Mouse (Mus musculus) midbrain, postnatal 0 days (tissue): Measurements from ENCODE around the gene Cpsf2. TPM values are rescaled to one million over a fixed set of nuclear protein-coding genes. Genes with fewer than 3 reads are reported as not detected.
"Not testable (repeated sequence)": the region's sequence is repeated elsewhere in the genome, so short reads cannot be mapped to it uniquely, and the experiment has no call there.

Source experiments
- ATAC-seq: fragments of 200-750 bp; cut with Nextera tagmentation; 2 replicates; pipeline ENCODE4 v1.8.0; 2017; ENCODE audit warnings: moderate number of reproducible peaks, mild to moderate bottlenecking, moderate TSS enrichment, moderate library complexity; ENCODE audit not compliant: low FRiP score
- DNase-seq: peaks from one replicate; pipeline ENCODE4 v3.0.0-alpha.2; 2015; ENCODE audit warnings: low spot score
- H3K27ac ChIP-seq: fragments of 300-500 bp; sonication (generic); 2 replicates; pipeline ENCODE4 v1.5.1; 2014; ENCODE audit warnings: low read depth, mild to moderate bottlenecking, low read length, mixed read lengths
- H3K27me3 ChIP-seq: fragments of 300-500 bp; sonication (generic); 2 replicates; pipeline ENCODE4 v1.6.1; 2014; ENCODE audit warnings: low read length, control low read depth, mixed read lengths; ENCODE audit not compliant: insufficient read depth
- H3K36me3 ChIP-seq: fragments of 300-500 bp; sonication (generic); 2 replicates; pipeline ENCODE4 v1.6.1; 2014; ENCODE audit warnings: low read length, control low read depth, mixed read lengths; ENCODE audit not compliant: insufficient read depth
- H3K4me1 ChIP-seq: fragments of 300-500 bp; sonication (generic); 2 replicates; pipeline ENCODE4 v1.6.1; 2014; ENCODE audit warnings: mild to moderate bottlenecking, control low read depth, antibody characterized with exemption, low read length, mixed read lengths; ENCODE audit not compliant: insufficient read depth
- H3K4me2 ChIP-seq: fragments of 300-500 bp; sonication (generic); 2 replicates; pipeline ENCODE4 v1.6.1; 2014; ENCODE audit warnings: low read depth, mild to moderate bottlenecking, low read length, mixed read lengths; ENCODE audit not compliant: poor library complexity, severe bottlenecking
- H3K4me3 ChIP-seq: fragments of 300-500 bp; sonication (generic); 2 replicates; pipeline ENCODE4 v1.5.1; 2014; ENCODE audit warnings: low read depth, mild to moderate bottlenecking, low read length, moderate library complexity
- H3K9ac ChIP-seq: fragments of 300-500 bp; sonication (generic); replicated peaks from 2 replicates; pipeline ENCODE4 v1.6.1; 2014; ENCODE audit warnings: mild to moderate bottlenecking, low read length, moderate library complexity, mixed read lengths; ENCODE audit not compliant: poor library complexity, severe bottlenecking
- H3K9me3 ChIP-seq: fragments of 300-500 bp; sonication (generic); 2 replicates; pipeline ENCODE4 v1.6.1; 2016; ENCODE audit warnings: low read length, control low read depth
- CTCF ChIP-seq: IDR thresholded peaks from 2 replicates; pipeline ENCODE4 v1.5.1; 2016; ENCODE audit warnings: antibody characterized with exemption, mild to moderate bottlenecking
- WGBS: fragments of 180-500 bp; shearing (Covaris S2); extraction: QIAGEN DNeasy Blood & Tissue Kit; methylation state at CpG from one replicate; pipeline ENCODE4 v1.1.7; 2014; 5-methylcytosine and 5-hydroxymethylcytosine counted together
- polyA plus RNA-seq: library from polyadenylated mRNA; unstranded; fragments of >200 nt; fragmentation: Nextera tagmentation; extraction: Ambion mirVana; gene quantifications from 2 replicates; pipeline ENCODE4 v1.2.1, GENCODE M21; 2015
- total RNA-seq: library from RNA; depleted of rRNA; stranded (reverse); fragments of >200 nt; gene quantifications from 2 replicates; pipeline ENCODE4 v1.2.3, GENCODE M21; 2014

The Cpsf2 gene
- total and polyA plus RNA-seq, 2 experiments from 2014 or later: 25.5 to 28.0 TPM

- Histone ChIP-seq H3K9me3 (no peaks in the 10 kb centered on the region), H3K9ac (peak overlapping the region; percentile 59), H3K4me3 (peak overlapping the region; percentile 93), H3K4me2 (peak overlapping the region; percentile 72), H3K4me1 (peaks cover 7% of the 10 kb centered on the region; the same call in 1 of the 2 replicates), H3K27me3 (no peaks in the 10 kb centered on the region), H3K36me3 (no peaks in the 10 kb centered on the region), H3K27ac (peak overlapping the region; percentile 72)
- TF ChIP-seq CTCF: no peak
- WGBS: 12% methylated on average over 26 of the region's 26 CpGs
- ATAC-seq: no peak
- no peak for DNase-seq
Measured at GRCm38 (mm10) chr12:101957079-101957941, 18.5 kb upstream of the Cpsf2 start.

- Histone ChIP-seq H3K4me2 (peak within 1 kb of the TSS; percentile 72), H3K9ac (peak within 1 kb of the TSS; percentile 59), H3K9me3 (no peaks in the 10 kb centered on the region), H3K27me3 (no peaks in the 10 kb centered on the region), H3K36me3 (no peaks in the 10 kb centered on the region), H3K27ac (peak within 1 kb of the TSS; percentile 72), H3K4me1 (peaks cover 7% of the 10 kb centered on the region; the same call in 1 of the 2 replicates), H3K4me3 (peak within 1 kb of the TSS; percentile 93)
- WGBS: under 1% methylated on average over 54 of the region's 54 CpGs
- peak; percentile 79 for TF ChIP-seq CTCF
- DNase-seq (peak; percentile 97), ATAC-seq (peak; percentile 100)
Measured at GRCm38 (mm10) chr12:101957942-101958544, 17.7 kb upstream of the Cpsf2 start, which contains the start of gene Atxn3. TSS of gene Atxn3 (minus strand) at chr12:101958246.

GRCm38 (mm10) chr12:101958556-101958955 is 17.2 kb upstream of the Cpsf2 start:
- no peak for DNase-seq
- ATAC-seq: no peak
- no peak overlapping the region for H3K9ac ChIP-seq
- H3K4me1 ChIP-seq: peaks cover 7% of the 10 kb centered on the region; the same call in 1 of the 2 replicates
- no peaks in the 10 kb centered on the region for H3K27me3 ChIP-seq
- no peaks in the 10 kb centered on the region for H3K9me3 ChIP-seq
- peak overlapping the region; percentile 93; the same call in 1 of the 2 replicates for H3K4me3 ChIP-seq
- no peak for TF ChIP-seq CTCF
- H3K36me3 ChIP-seq: no peaks in the 10 kb centered on the region
- WGBS: 62% methylated on average over 9 of the region's 9 CpGs
- H3K27ac ChIP-seq: no peak overlapping the region
- H3K4me2 ChIP-seq: peak overlapping the region; percentile 72

GRCm38 (mm10) chr12:101958960-101959780 is 16.6 kb upstream of the Cpsf2 start:
- not testable (repeated sequence) for H3K9ac ChIP-seq, H3K4me2 ChIP-seq, ATAC-seq, H3K36me3 ChIP-seq, H3K9me3 ChIP-seq, H3K27ac ChIP-seq, DNase-seq, H3K4me1 ChIP-seq, H3K4me3 ChIP-seq, H3K27me3 ChIP-seq
- WGBS: 93% methylated on average over 5 of the region's 5 CpGs

GRCm38 (mm10) chr12:101971311-101971710 is 4.5 kb upstream of the Cpsf2 start:
- Histone ChIP-seq H3K27ac (no peak overlapping the region), H3K9me3 (no peaks in the 10 kb centered on the region), H3K9ac (no peak overlapping the region), H3K36me3 (0 out of 2 replicates have a peak, but pooled peaks cover 4% of the 10 kb centered on the region), H3K27me3 (no peaks in the 10 kb centered on the region), H3K4me1 (peaks cover 4% of the 10 kb centered on the region; the same call in 1 of the 2 replicates), H3K4me2 (no peak overlapping the region), H3K4me3 (no peak overlapping the region)
- TF ChIP-seq CTCF: no peak
- no peak for ATAC-seq
- no peak for DNase-seq
- WGBS: 97% methylated on average over 2 of the region's 2 CpGs
